Mouse (Mus musculus) heart, postnatal 14 days (tissue): ENCODE measurements around the gene Siglecg. TPM values are rescaled to one million over a fixed set of nuclear protein-coding genes. Genes with fewer than 3 reads are reported as not detected.
"Not testable (repeated sequence)": the region's sequence is repeated elsewhere in the genome, so short reads cannot be mapped to it uniquely, and the experiment has no call there.

Source experiments
- DNase-seq, 2 experiments: peaks; one replicate each; pipeline ENCODE4 v3.0.0; 2021 to 2022
- intact Hi-C: fragments of 180-260 bp; cut with DNase I; formaldehyde crosslinking; loops from one replicate; pipeline ENCODE4 v1.15.1; 2025
- long read RNA-seq, 2 experiments: library from polyadenylated mRNA; stranded (forward); transcript quantifications; one replicate each; pipeline ENCODE4 v2.0.0; 2021
- total RNA-seq, 2 experiments: library from RNA; stranded (reverse); gene quantifications; 2 replicates each; pipeline ENCODE4 v1.2.3; 2021

The Siglecg gene
- total RNA-seq = under 1 TPM; 0.27 to 0.31 TPM
- long read RNA-seq, experiment 1 = 0 reads
- long read RNA-seq, experiment 2, partial matches to known transcripts = 0 of 1 reads
- long read RNA-seq, experiment 2, other reads (novel, unspliced or antisense) = 1 of 1 reads

DNA sequence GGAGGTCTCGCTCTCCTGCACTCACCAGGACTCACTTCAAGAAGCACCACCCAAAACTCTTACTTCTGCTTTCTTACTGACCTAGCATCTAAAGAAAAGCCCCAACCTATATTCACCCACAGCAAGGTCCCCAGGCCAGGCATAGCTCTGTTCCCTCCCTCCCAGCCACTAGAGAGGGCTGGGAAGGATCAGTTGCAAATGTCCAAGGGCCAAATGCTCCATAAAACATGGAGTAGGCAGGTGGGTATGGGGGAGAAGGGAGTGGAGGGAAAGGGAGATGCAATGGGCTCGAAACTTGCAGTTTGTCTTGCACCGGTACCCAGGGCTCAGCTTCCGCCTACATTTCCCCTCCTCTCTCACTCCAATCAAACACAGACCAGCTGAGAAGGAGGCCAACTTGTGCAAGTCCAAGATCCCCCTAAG is at the start of gene Siglecg:
Siglecg (plus strand) TSS at position 74 of the 423 bp plus-strand sequence.
- DNase-seq = no peak
- intact Hi-C loops = no loop called here

- intact Hi-C loops = no loop called here
- DNase-seq = peak in 1 of 2 experiments; percentile 5
Observed at GRCm38 (mm10) chr7:43358556-43358955, 49.4 kb upstream of the Siglecg start.

DNA sequence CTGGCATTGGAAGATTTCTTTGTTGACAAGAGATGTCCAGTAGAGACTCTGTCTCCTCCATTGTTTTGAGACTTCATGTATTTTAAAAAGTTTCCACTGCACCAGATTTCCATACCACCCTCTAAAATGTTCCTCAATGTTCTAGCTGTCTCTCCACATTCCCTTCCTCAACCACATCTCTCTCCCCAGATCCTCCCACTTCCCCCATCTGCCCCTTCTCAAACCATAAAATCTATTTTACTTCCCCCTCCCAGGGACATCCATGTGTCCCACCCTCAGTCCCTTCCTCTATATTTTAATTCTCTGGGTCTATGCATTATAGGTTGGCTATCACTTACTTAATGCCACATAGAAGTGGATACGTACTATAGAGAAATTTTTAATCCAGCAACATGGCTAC is 46.6 kb upstream of the Siglecg start:
- intact Hi-C loops = no loop called here
- DNase-seq = no peak

DNA sequence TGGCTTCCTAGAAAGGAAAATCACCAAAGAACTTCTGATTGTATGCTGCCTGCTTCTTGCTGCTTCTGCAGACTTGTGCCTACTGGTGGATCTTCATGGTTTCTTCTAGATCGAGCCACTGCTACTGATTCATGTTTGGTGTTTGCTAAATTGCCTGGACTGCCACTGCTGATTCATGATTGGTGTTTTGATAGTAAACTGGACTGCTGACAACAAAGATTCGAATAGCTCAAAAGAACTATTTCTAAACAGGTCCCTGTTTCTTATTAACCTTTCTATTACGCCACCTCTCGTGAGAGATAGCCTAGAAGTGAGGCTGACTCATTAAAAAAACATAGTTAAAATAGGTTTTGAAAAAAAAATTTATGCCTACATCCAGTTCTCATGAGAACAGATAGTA is 46.0 kb upstream of the Siglecg start:
- no peak for DNase-seq
- intact Hi-C loops = no loop called here

- intact Hi-C loops = loop anchor here (2.0 kb wide), 1 partner anchor 95 kb away; no protein-coding TSS in a partner anchor
- DNase-seq = peak; percentile 13 to 28
Observed at GRCm38 (mm10) chr7:43378226-43378625, 29.8 kb upstream of the Siglecg start.

DNA sequence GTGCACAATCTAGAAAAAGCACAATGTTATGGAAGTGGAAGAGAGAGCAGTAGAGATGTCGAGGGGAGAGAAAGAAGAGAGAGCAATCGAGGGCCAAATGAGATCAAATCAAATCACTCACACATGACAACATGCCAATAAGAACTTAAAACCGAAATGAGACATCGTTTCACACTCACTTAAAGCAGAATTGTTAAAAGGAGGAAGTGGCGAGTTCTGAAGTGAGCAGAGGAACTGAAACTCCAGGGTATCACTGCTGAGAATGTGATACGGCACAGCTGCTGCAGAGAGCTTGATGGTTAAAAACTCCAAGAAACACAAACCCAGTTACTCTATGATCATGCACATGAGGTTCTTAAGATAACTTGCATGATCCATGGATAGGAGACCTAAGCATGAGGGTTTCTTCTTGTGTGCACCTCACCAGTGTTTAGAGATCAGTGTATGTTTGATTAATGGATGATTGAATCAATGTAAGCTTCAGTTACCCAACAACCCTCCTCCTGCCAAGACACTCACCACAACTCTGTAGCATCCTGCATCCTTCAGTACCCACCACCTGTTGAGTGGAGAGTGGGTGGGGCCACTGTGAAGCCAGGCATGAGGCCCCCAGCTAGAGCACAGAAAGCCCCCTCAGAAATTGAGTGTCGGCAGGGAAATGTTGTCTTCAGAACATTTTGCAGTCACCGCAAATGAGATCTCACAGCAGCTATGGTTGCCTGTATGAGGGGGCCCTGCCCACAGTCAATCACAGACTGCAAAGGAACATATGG is 15.5 kb upstream of the Siglecg start:
- intact Hi-C loops = no loop called here
- no peak for DNase-seq

DNA sequence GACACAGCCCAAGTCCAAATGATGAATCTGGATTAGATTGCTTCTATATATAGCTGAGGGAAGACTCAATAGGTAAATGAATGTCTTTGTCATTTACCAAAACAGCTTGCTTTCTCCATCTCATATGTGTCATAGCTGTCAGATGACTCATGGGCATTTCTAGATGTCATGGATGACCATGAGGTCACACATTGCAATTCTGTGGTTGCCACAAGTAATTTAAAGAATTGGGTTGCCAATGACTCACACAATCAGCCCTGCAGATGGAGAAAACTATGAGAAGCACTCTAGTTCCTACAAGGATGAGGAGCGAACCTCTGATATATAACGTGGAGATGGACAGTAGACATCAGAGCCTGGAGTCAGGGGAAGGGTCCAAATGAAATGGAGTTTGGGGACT is 8.5 kb upstream of the Siglecg start:
- intact Hi-C loops = no loop called here
- no peak for DNase-seq

DNA sequence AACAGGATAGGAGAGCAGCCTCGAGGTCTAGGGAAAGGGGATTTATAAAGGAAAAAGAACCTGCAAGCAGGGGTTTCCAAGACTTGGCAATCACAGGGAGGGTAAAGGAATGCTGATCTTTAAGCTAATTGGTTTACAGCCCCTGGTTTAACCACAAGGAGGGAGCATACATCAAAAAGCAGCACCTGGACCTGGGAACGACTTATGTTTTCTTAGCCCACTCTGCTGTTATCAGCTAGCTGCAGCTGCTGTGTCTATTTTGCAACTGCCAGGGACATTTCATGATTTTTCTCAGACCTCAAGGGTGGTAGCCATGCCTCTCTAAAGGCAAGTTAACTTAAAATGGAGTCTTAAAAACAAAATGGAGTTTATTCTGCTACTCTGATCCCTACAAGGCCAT is 5.3 kb upstream of the Siglecg start:
- intact Hi-C loops = no loop called here
- DNase-seq = no peak

GRCm38 (mm10) chr7:43407573-43407972 is 431 bp upstream of the Siglecg start:
- intact Hi-C loops = no loop called here

DNA sequence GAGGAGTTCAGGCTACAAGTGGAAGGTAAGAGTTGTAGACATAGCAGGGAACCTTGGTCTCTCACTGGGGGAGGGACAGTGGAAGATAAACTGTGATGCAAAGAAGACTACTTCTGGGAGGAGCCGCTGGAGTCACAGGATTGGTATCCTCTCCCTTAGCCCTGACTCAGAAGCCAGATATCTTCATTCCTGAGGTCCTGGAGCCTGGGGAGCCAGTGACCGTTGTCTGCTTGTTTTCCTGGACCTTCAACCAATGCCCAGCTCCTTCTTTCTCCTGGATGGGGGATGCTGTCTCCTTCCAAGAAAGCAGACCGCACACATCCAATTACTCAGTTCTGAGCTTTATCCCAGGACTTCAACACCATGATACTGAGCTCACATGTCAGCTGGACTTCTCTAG is 1.1 kb downstream of the Siglecg start:
- intact Hi-C loops = no loop called here

More at GRCm38 (mm10) chr7:43407573-43407972, 431 bp upstream of the Siglecg start:
- no peak for DNase-seq

DNA sequence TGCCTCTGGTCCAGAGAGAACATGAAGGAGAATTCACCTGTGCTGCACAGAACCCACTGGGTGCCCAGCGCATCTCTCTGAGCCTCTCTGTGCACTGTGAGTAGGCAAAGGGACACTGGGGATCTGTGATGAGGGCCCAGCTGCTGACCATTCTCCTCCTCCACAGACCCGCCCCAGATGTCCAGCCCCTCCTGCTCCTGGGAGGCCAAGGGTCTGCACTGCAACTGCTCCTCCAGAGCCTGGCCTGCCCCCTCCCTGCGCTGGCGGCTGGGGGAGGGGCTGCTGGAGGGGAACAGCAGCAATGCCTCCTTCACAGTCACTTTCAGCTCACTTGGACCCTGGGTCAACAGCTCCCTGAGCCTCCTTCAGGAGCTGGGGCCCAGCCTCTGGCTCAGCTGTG is 3.7 kb downstream of the Siglecg start:
- intact Hi-C loops, DNase-seq: not testable (repeated sequence)

More for the DNA sequence above, 1.1 kb downstream of the Siglecg start:
- no peak for DNase-seq

- intact Hi-C loops = no loop called here
Observed at GRCm38 (mm10) chr7:43417298-43417697, 9.3 kb downstream of the Siglecg start.

DNA sequence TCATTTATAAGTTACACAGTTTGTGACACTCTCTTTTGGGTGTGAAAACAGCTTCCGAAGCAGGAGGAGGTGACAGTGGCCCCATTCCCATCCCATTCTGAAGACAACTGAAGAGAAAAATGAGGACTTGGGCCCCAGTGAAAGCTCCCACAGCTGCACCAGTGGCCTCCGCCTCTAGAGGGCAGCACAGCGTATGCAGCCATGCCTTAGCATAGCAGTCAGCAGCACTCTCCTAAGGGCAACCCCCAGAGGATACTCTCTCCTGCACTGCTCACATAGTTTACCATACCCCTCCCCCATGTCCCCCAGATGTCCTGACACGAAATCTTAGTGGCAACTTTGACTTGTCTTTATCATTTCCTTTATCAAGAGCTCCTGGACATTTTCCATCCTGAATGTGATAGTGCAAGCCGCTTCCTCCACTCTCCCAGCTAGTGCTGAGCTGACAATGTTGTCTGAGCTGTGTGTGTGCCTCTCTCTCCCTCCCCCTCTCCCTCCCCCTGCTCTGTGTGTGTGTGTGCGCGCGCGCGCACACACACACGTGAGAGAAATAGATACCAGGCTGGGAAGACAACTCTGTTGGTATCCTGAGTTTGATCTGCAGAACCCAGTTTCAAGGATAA is 15.1 kb downstream of the Siglecg start:
- intact Hi-C loops = loop anchor here (1.0 to 5.0 kb wide), 2 partner anchors 42 to 139 kb away; partner anchors contain the start of gene Zfp658
- peak; percentile 86 to 93 for DNase-seq

More at GRCm38 (mm10) chr7:43417298-43417697, 9.3 kb downstream of the Siglecg start:
- DNase-seq = no peak

DNA sequence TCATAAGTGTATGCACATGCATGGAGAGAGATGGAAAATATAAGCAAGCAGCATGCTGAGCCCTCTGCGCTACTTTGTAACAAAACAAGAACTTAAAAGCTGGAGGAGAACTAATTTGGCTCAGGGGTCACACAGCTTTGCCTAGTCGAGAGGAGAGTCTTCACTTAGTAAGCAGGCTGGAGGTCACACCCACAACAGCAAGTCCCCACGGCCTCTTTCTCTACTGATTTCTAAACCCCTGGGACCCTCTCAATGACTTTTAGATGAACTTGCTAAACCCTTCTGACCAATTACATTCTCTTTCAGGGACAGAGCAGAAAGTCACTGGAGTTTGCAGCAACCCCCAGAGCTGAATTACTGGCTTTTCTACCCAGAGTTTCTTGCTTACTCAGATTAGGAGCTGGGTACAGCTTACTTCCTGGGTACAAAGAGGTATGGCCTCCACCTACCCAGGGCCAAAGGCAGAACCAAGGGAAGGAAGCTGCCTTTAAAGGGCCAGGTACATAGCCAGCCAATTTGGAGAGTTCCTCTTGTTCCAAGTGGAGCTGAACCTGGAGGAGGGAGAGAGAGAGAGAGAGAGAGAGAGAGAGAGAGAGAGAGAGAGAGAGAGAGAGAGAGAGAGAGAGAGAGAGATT is 16.1 kb downstream of the Siglecg start:
- intact Hi-C loops = loop anchor here (1.0 to 5.0 kb wide), 2 partner anchors 41 to 138 kb away; partner anchors contain the start of gene Zfp658
- no peak for DNase-seq

GRCm38 (mm10) chr7:43427406-43427805 is 19.4 kb downstream of the Siglecg start, which contains the start of gene Lim2:
Lim2 (plus strand) TSS chr7:43427670.
- DNase-seq = no peak
- intact Hi-C loops = no loop called here

DNA sequence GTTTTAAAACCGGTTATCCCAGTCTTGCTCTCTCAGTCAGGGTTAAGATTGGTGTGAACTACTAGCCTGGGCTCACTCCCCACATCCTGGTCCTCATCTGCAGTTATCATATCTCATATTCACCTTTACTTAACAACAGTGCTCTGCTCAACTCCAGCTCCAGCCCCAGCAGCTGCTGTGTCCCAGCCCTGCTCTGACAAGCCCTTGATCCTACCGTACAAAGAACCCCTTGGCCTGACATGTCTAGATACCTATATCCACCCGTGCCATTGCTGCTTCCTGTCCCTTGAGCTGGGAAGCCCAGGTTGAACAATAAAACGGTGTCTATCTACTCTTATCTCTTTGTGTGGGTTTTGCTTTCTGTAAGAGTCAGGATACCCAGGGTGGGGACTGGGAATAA is 21.5 kb downstream of the Siglecg start:
- intact Hi-C loops = no loop called here

GRCm38 (mm10) chr7:43432891-43433290 is 24.9 kb downstream of the Siglecg start:
- intact Hi-C loops = no loop called here
- no peak for DNase-seq

More for the DNA sequence above, 21.5 kb downstream of the Siglecg start:
- DNase-seq = no peak

- intact Hi-C loops = no loop called here
Observed at GRCm38 (mm10) chr7:43434676-43435075, 26.7 kb downstream of the Siglecg start.

GRCm38 (mm10) chr7:43436341-43437255 is 28.6 kb downstream of the Siglecg start, which contains the start of gene Nkg7:
Nkg7 (plus strand) TSS chr7:43437073.
- intact Hi-C loops = no loop called here
- no peak for DNase-seq

More at GRCm38 (mm10) chr7:43434676-43435075, 26.7 kb downstream of the Siglecg start:
- DNase-seq = no peak

- DNase-seq = no peak
- intact Hi-C loops = no loop called here
Observed at GRCm38 (mm10) chr7:43438611-43439010, 30.6 kb downstream of the Siglecg start.
